Mouse (Mus musculus): ENCODE data around the gene Apobr.

DNA sequence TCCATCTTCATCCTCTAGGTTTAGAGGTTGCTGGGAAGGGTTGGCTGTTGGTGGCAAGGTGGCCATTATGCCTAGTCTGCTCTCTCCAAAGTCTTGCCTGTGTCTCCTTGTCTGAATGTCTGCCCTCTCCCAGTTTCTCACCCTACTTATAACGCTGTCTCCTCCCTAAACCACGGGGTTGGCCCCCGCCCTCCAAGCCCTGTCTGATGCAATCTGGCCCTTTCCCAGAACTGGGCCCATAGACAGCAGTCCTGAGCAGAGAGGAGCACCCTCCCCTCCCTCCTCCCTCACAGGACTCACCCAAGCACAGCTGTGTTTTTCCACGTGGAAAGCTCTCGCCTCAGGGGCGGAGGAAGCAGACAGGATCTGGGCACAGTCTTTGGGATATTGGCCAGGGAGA, 40.6 kb downstream of the Apobr start:
- TF ChIP-seq CTCF (IDR thresholded peaks at IDR 0.05; ENCODE audit: control insufficient read depth, insufficient read depth, insufficient replicate concordance, low read depth, low read length) (no peak), POLR2A (IDR thresholded peaks at IDR 0.05; ENCODE audit: control insufficient read depth, low read depth, low read length) (no peak)
